Mouse (Mus musculus) adipocyte (in vitro differentiated cells): ENCODE measurements around the gene Nuak2.

Source experiments
- DNase-seq: peaks from one replicate; pipeline ENCODE4 v3.0.0-alpha.2; 2016; ENCODE audit warnings: low spot score

Gene Nuak2

DNA sequence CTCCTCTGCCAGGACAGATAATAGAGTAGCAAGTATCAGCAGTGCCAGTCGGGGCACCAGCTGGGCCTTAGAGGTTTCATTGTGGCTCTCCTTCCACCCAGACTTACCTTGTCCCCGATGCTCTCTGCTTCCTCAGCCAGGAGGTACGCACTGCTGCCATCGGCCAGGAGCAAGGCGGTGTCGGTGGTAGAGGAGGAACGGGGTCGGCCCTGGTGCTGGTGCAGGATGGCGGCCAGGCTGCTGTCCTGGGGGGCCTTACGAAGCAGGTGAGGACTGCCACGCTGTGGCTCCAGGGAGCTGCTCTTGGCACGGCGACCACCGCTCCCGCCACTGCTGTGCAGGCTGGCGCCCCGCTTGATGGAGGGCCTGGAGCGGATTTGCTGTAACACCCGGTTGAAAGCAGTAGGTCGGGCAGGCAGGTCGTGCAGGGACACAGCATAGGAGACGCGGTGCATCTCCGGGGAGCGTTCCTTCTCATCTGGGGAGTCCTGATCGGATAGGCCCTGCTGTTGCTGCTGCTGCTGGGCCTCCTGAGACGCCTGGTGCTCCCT is 64.7 kb downstream of the Nuak2 start:
- no peak for DNase-seq

DNA sequence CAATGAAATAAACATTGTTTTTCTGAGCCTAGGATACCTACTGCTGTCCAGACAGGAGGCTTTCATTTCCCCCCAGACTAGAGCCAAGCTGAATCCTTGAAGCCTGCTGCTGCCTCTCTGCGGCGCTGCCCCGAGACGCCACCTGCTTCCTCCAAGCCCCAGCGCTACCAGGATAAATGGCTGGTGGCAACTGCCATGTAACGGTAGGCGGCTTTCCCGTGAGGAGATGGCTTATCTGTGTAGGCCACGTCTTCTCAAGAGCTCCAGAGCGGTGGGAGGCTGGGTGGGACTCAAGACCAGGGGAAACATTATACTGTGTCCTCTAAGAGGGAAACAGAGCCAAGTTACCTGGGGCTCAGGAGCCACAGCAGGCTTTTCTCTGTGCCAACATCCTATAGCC is 66.0 kb downstream of the Nuak2 start:
- no peak for DNase-seq
